Mouse (Mus musculus): Measurements from ENCODE around the gene Sphk1. TPM values are rescaled to one million over a fixed set of nuclear protein-coding genes. Genes with fewer than 3 reads are reported as not detected.

Gene Sphk1
- polyA plus RNA-seq, 1 experiment from 2014 or later, result 13.0 TPM

- Histone ChIP-seq H3K27me3 (ENCODE audit: control insufficient read depth, insufficient read depth, low read length) (0 out of 2 replicates have a peak, but pooled peaks cover under 1% of the 10 kb centered on the region), H3K9ac (replicated peaks; ENCODE audit: low read depth, low read length) (no peak overlapping the region), H3K36me3 (ENCODE audit: control insufficient read depth, insufficient read depth, low read length) (peaks cover 40% of the 10 kb centered on the region), H3K4me3 (ENCODE audit: low read depth, low read length) (no peak overlapping the region), H3K27ac (ENCODE audit: low read length) (no peak overlapping the region), H3K4me1 (ENCODE audit: control insufficient read depth, insufficient read depth, low read length) (peaks cover 9% of the 10 kb centered on the region), H3K9me3 (ENCODE audit: control insufficient read depth, low read depth, low read length) (no peaks in the 10 kb centered on the region), H3K4me2 (replicated peaks; ENCODE audit: low read depth, low read length) (no peak overlapping the region)
- 72% methylated on average over 5 of the region's 5 CpGs for WGBS
- ATAC-seq (ENCODE audit: insufficient number of reproducible peaks, insufficient read depth, low FRiP score, low read depth), result no peak
Observed at GRCm38 (mm10) chr11:116537388-116537787, 6.7 kb downstream of the Sphk1 start.

DNA sequence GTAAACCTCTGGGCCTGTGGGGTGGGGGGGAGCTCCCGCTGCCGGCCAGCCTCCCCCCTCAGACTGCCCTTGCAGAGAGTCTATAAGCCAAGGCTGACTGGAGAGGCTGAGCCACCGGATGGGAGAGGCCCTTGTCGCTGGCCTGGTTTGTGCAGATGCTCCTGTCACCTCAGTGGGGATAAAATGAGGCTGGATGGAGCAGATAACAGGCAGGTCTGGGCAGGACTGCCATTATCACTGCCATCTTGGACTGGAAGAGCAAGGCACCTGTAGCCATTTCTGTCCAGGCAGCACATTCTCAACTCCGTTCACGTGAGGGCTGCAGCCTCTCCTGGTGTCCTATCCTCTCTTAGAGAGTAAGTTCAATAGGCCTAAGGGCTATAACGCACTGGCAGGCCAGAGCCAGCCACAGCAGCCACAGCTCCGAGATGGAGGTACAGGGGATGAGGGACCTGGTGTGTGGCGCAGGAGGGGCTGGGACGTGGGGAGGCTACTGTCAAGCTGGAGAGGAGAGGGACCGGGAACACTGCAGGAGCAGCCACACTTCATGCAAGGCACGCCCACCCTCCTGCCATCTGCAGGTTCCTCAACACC is 7.5 kb downstream of the Sphk1 start:
- Histone ChIP-seq H3K4me2 (replicated peaks; ENCODE audit: low read depth, low read length) (no peak overlapping the region), H3K4me3 (ENCODE audit: low read depth, low read length) (no peak overlapping the region), H3K4me1 (ENCODE audit: control insufficient read depth, insufficient read depth, low read length) (peaks cover 6% of the 10 kb centered on the region; the same call in 1 of the 2 replicates), H3K27ac (ENCODE audit: low read length) (no peak overlapping the region), H3K36me3 (ENCODE audit: control insufficient read depth, insufficient read depth, low read length) (peaks cover 47% of the 10 kb centered on the region), H3K9ac (replicated peaks; ENCODE audit: low read depth, low read length) (no peak overlapping the region), H3K9me3 (ENCODE audit: control insufficient read depth, low read depth, low read length) (no peaks in the 10 kb centered on the region), H3K27me3 (ENCODE audit: control insufficient read depth, insufficient read depth, low read length) (no peaks in the 10 kb centered on the region)
- no peak for ATAC-seq (ENCODE audit: insufficient number of reproducible peaks, insufficient read depth, low FRiP score, low read depth)
- WGBS, result 83% methylated on average over 12 of the region's 12 CpGs

DNA sequence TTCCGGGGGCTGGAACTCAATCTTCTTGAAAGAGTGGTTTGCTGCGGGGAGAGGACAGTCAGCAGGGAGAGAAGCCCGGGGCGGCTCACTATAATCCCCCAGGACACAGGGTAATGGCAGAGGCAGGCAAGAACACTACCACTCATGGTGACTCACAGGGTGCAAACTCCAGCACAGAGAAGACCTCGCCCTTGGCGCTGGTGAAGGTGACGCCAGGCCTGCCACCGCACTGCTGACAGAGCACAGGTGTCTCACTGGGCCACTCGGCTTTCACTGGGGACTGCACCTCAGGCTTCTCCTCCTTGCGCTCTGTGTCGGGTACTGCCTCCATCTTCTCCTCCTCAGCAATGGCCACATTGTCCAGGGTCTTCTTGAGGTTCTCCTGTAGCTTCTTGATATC is 10.5 kb downstream of the Sphk1 start:
- H3K27ac ChIP-seq (ENCODE audit: low read length), result no peak overlapping the region
- H3K4me3 ChIP-seq (ENCODE audit: low read depth, low read length), result no peak overlapping the region
- no peak for ATAC-seq (ENCODE audit: insufficient number of reproducible peaks, insufficient read depth, low FRiP score, low read depth)
- 96% methylated on average over 11 of the region's 11 CpGs for WGBS
- no peak overlapping the region for H3K9ac ChIP-seq (replicated peaks; ENCODE audit: low read depth, low read length)
- no peak overlapping the region for H3K4me2 ChIP-seq (replicated peaks; ENCODE audit: low read depth, low read length)
- H3K36me3 ChIP-seq (ENCODE audit: control insufficient read depth, insufficient read depth, low read length), result peaks cover 64% of the 10 kb centered on the region
- no peaks in the 10 kb centered on the region for H3K27me3 ChIP-seq (ENCODE audit: control insufficient read depth, insufficient read depth, low read length)
- H3K9me3 ChIP-seq (ENCODE audit: control insufficient read depth, low read depth, low read length), result no peaks in the 10 kb centered on the region
- H3K4me1 ChIP-seq (ENCODE audit: control insufficient read depth, insufficient read depth, low read length), result no peaks in the 10 kb centered on the region

DNA sequence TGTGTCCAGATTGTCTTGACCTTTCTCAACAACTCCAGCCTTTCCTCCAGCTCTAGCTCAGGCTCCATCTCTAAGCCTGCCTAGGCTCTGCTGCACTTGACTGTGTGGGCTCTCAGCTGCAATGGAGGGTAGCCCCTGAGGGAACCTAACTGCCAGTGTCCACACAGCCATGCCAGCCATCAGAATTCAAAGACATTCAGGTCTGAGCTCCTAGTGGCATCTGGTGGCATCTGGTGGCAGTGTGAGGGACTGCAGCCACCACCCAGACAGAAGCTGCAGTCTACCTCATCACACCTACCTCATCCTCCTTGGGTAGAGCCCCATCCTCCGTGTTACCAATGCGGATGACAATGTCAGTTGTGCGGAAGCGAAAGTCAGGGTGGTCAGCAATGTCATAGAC is 12.4 kb downstream of the Sphk1 start:
- Histone ChIP-seq H3K27me3 (ENCODE audit: control insufficient read depth, insufficient read depth, low read length) (no peaks in the 10 kb centered on the region), H3K27ac (ENCODE audit: low read length) (no peak overlapping the region), H3K4me2 (replicated peaks; ENCODE audit: low read depth, low read length) (no peak overlapping the region), H3K9ac (replicated peaks; ENCODE audit: low read depth, low read length) (no peak overlapping the region), H3K36me3 (ENCODE audit: control insufficient read depth, insufficient read depth, low read length) (peaks cover 62% of the 10 kb centered on the region), H3K4me3 (ENCODE audit: low read depth, low read length) (no peak overlapping the region), H3K4me1 (ENCODE audit: control insufficient read depth, insufficient read depth, low read length) (no peaks in the 10 kb centered on the region), H3K9me3 (ENCODE audit: control insufficient read depth, low read depth, low read length) (no peaks in the 10 kb centered on the region)
- no peak for ATAC-seq (ENCODE audit: insufficient number of reproducible peaks, insufficient read depth, low FRiP score, low read depth)
- WGBS, result 87% methylated on average over 4 of the region's 4 CpGs

- Histone ChIP-seq H3K4me2 (replicated peaks; ENCODE audit: low read depth, low read length) (no peak overlapping the region), H3K36me3 (ENCODE audit: control insufficient read depth, insufficient read depth, low read length) (peaks cover 22% of the 10 kb centered on the region), H3K4me3 (ENCODE audit: low read depth, low read length) (no peak overlapping the region), H3K9ac (replicated peaks; ENCODE audit: low read depth, low read length) (no peak overlapping the region), H3K9me3 (ENCODE audit: control insufficient read depth, low read depth, low read length) (no peaks in the 10 kb centered on the region), H3K27ac (ENCODE audit: low read length) (no peak overlapping the region), H3K27me3 (ENCODE audit: control insufficient read depth, insufficient read depth, low read length) (no peaks in the 10 kb centered on the region), H3K4me1 (ENCODE audit: control insufficient read depth, insufficient read depth, low read length) (peaks cover 18% of the 10 kb centered on the region)
- 79% methylated on average over 17 of the region's 17 CpGs for WGBS
- no peak for ATAC-seq (ENCODE audit: insufficient number of reproducible peaks, insufficient read depth, low FRiP score, low read depth)
Observed at GRCm38 (mm10) chr11:116547296-116548060, 16.8 kb downstream of the Sphk1 start.

DNA sequence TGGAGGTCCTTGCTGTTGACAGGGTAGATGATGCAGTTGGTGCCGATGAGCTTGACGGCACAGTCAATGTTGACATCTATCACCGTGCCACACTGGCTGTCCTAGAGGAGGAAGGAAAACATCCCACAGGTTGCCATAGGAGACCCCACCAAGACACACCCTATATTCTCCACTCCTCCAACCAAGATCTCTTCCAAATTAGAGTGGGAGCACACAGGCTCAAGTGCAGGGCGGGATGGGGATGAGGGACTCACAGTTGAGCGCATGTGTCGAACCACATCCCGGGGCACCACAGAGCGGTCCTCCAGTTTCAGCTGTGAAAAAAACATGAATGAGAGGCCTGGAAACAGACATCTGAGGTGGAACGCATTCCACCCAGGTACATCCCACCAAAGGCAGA is 18.1 kb downstream of the Sphk1 start:
- 96% methylated on average over 9 of the region's 9 CpGs for WGBS
- no peak for ATAC-seq (ENCODE audit: insufficient number of reproducible peaks, insufficient read depth, low FRiP score, low read depth)

DNA sequence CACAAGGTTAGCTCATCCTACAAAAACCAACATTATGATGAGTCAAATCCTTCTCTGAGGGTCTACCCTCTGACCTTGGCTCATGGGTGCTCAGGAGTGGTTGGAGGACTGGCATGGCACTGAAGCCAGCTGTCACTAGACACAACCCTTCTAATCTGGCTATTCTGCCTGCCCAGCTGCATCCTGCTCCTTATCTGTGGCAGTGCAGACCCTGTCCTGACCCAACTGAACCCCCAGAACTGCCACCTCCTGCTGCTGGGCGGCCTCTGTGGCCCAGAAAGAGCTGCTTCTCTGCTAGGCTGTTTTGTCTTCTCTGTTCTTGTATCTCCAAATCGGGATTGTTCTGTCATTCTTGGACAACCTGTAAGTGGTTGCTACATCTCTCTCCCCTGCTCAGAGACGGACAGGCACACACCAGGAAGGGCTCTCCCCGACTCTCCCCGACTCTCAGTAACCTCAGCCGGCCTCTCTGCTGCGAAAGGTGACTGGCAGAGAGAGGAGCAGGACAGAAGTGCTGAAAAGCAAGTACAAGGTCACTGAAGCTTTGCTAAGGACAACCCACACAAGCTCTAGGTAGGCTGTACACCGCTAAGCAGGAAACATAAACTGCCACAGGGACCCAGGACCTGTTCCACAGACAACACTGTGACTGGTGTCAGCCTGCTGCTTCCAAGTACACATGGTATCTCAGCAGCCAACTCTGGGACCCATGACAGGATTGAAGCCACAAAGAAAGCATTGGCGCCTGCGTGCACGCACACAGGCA is 18.7 kb downstream of the Sphk1 start:
- Histone ChIP-seq H3K9me3 (ENCODE audit: control insufficient read depth, low read depth, low read length) (no peaks in the 10 kb centered on the region), H3K4me1 (ENCODE audit: control insufficient read depth, insufficient read depth, low read length) (peaks cover 18% of the 10 kb centered on the region), H3K27me3 (ENCODE audit: control insufficient read depth, insufficient read depth, low read length) (no peaks in the 10 kb centered on the region), H3K27ac (ENCODE audit: low read length) (no peak overlapping the region), H3K4me2 (replicated peaks; ENCODE audit: low read depth, low read length) (no peak overlapping the region), H3K4me3 (ENCODE audit: low read depth, low read length) (no peak overlapping the region), H3K9ac (replicated peaks; ENCODE audit: low read depth, low read length) (no peak overlapping the region), H3K36me3 (ENCODE audit: control insufficient read depth, insufficient read depth, low read length) (peaks cover 10% of the 10 kb centered on the region)
- 82% methylated on average over 11 of the region's 11 CpGs for WGBS
- no peak; the same call in 1 of the 2 replicates for ATAC-seq (ENCODE audit: insufficient number of reproducible peaks, insufficient read depth, low FRiP score, low read depth)

More for the DNA sequence above, 18.1 kb downstream of the Sphk1 start:
- no peak overlapping the region for H3K9ac ChIP-seq (replicated peaks; ENCODE audit: low read depth, low read length)
- no peak overlapping the region for H3K4me3 ChIP-seq (ENCODE audit: low read depth, low read length)
- H3K9me3 ChIP-seq (ENCODE audit: control insufficient read depth, low read depth, low read length), result no peaks in the 10 kb centered on the region
- H3K36me3 ChIP-seq (ENCODE audit: control insufficient read depth, insufficient read depth, low read length), result peaks cover 14% of the 10 kb centered on the region
- peaks cover 18% of the 10 kb centered on the region for H3K4me1 ChIP-seq (ENCODE audit: control insufficient read depth, insufficient read depth, low read length)
- H3K27me3 ChIP-seq (ENCODE audit: control insufficient read depth, insufficient read depth, low read length), result no peaks in the 10 kb centered on the region
- no peak overlapping the region for H3K4me2 ChIP-seq (replicated peaks; ENCODE audit: low read depth, low read length)
- H3K27ac ChIP-seq (ENCODE audit: low read length), result no peak overlapping the region

DNA sequence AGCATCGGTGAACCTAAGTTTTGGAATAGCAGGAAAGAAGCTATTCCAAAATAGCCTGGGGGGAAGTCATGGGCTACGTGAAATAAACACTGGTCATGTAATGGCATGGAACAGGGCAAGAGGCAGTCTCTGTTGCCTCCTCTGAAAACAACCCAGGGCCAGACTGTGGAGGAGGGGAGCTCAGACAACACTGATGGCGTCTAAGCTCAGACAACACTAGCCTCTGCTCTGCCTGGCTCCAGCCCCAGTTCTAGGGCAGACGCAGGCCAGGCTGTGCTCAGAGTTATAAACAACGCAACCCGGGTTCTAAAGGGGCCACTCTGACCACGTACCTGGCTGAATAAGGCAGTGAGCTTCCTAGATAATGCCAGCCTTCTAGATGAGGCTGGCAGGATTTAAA is 20.0 kb downstream of the Sphk1 start:
- no peak for ATAC-seq (ENCODE audit: insufficient number of reproducible peaks, insufficient read depth, low FRiP score, low read depth)
- H3K27ac ChIP-seq (ENCODE audit: low read length), result peak overlapping the region; percentile 48; the same call in 1 of the 2 replicates
- H3K4me3 ChIP-seq (ENCODE audit: low read depth, low read length), result no peak overlapping the region
- 0 out of 2 replicates have a peak overlapping the region, but pooled peaks have one; percentile 18 for H3K9ac ChIP-seq (replicated peaks; ENCODE audit: low read depth, low read length)
- no peaks in the 10 kb centered on the region for H3K9me3 ChIP-seq (ENCODE audit: control insufficient read depth, low read depth, low read length)
- no peaks in the 10 kb centered on the region; the same call in 1 of the 2 replicates for H3K36me3 ChIP-seq (ENCODE audit: control insufficient read depth, insufficient read depth, low read length)
- H3K27me3 ChIP-seq (ENCODE audit: control insufficient read depth, insufficient read depth, low read length), result no peaks in the 10 kb centered on the region
- no peak overlapping the region for H3K4me2 ChIP-seq (replicated peaks; ENCODE audit: low read depth, low read length)
- WGBS, result 39% methylated on average over 7 of the region's 7 CpGs
- peaks cover 18% of the 10 kb centered on the region for H3K4me1 ChIP-seq (ENCODE audit: control insufficient read depth, insufficient read depth, low read length)

Data from stomach, embryonic 14.5 days (tissue).